Mouse (Mus musculus) common myeloid progenitor, adult 5-6 weeks (primary cell): Measurements from ENCODE around the gene Vps35. TPM values are rescaled to one million over a fixed set of nuclear protein-coding genes. Genes with fewer than 3 reads are reported as not detected.

Experiments
- ATAC-seq: replicated peaks from 2 replicates; pipeline ENCODE4 v1.8.0; 2016; ENCODE audit warnings: low read depth, mild to moderate bottlenecking, moderate TSS enrichment, inconsistent platforms; ENCODE audit not compliant: poor library complexity, severe bottlenecking
- total RNA-seq: library from RNA; stranded (forward); fragments of 200-1000, 187-1606 nt; gene quantifications from 2 replicates; pipeline ENCODE4 v1.2.3, GENCODE M21; 2017

Vps35 gene
- total RNA-seq, 1 experiment from 2014 or later, result 137 TPM

DNA sequence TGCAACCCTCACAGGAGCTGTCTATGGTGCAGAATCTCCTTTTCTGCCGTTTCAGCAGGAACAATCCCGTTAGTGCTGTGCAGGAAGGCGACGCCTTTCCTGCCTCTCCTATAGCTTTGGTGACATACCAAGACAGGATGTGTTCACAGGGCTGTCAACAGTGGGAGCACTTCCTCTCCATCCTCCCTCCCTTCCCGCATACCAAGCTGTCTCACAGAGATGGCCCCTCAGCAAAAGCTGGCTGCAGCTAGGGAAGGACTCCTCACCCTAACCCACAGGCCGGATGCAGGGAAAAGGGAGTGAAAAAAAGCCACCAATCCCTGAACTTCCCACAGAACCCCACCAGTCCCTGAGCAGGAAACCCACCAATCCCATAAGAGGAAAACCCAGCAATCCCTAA is 78.6 kb downstream of the Vps35 start:
- peak; percentile 36; the same call in 1 of the 2 replicates for ATAC-seq

DNA sequence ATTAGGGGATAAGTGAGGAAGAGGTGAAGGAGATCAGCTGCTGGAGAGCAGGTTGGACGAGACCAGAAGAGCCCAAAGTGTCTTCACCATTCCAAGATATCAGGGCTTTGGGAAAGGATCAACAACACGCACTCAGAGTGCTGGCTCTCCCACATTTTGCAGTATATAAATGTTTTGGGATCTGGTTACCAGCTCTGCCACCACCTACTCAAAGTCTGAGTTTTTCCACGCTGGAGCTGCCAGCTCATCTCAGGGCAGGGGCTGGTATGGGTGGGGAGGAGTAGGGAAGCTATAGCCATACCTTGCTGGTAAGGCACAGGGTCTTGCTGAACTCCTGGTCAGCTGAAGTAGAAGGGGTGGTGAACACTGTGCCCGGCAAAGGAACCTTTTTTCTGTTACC is 79.4 kb downstream of the Vps35 start:
- no peak for ATAC-seq

Other genes starting within 250 kb of the Vps35 start
- 3.9 and 8.4 TPM in 2 replicates for gene Fbxw9, start 239.7 kb downstream of the Vps35 start, total RNA-seq
- gene Gm5741, start 231.8 kb downstream of the Vps35 start, total RNA-seq, result not detected in 2 replicates
- gene Dhps, start 228.0 kb downstream of the Vps35 start, total RNA-seq, result 29.8 and 34.1 TPM in 2 replicates
- 52.3 and 58.1 TPM in 2 replicates for gene Wdr83os, start 219.1 kb downstream of the Vps35 start, total RNA-seq
- 25.7 and 26.7 TPM in 2 replicates for gene Wdr83, start 218.5 kb downstream of the Vps35 start, total RNA-seq
- 39.6 and 42.0 TPM in 2 replicates for gene Man2b1, start 216.5 kb downstream of the Vps35 start, total RNA-seq
- not detected in 2 replicates for gene Zfp791, start 176.7 kb downstream of the Vps35 start, total RNA-seq
- not detected in 2 replicates for gene Cks1brt, start 147.9 kb downstream of the Vps35 start, total RNA-seq
- gene Olfr371, start 73.8 kb downstream of the Vps35 start, total RNA-seq, result not detected in 2 replicates
- gene Orc6, start 170 bp downstream of the Vps35 start, total RNA-seq, result 106 and 117 TPM in 2 replicates
- gene Mylk3, start 86.5 kb upstream of the Vps35 start, total RNA-seq, result 11.2 and 15.0 TPM in 2 replicates
- 79.4 and 79.9 TPM in 2 replicates for gene 4921524J17Rik, start 133.0 kb upstream of the Vps35 start, total RNA-seq
- 1.1 and 3.7 TPM in 2 replicates for gene Gpt2, start 192.8 kb upstream of the Vps35 start, total RNA-seq